Comparison of ENCODE assay signal across 12 mouse cellular contexts in the genomic region with DNA sequence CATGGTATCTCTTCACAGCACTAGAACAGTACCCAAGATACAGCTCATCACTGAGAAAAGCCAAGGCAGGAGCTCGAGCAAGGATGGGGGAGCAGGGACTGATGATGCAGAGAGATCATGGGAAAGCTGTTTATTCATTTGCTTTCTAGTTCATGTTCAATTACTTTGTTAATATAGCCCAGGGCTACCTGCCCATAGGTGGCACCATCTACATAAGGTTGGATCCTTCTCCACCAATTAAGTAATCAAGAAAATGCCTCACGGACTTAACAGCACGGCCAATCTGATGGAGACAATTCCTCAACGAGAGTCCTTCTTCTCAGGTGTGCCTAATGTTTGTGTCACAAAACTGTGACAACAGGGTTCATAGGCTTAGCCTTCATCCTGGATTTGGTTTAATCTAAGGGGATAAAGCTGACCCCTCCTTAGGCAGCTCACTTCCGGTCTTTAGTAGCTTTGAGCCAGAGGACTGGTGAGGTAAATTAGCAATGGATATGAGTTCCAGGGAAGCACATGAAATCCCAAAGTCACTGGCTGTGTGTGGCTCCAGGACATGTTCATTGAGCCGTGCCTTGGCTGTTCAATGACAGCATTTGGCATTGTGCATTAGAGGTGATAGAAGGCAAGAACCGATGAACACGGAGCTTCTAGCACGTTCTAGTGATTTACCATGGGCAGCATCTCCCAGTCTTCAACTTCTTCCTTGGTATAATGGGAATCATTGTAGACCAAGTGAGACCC. TPM values are rescaled to one million over a fixed set of nuclear protein-coding genes. Genes with fewer than 3 reads are reported as not detected.
DNase-seq lines count a peak whose midpoint lies in the region; TF ChIP-seq lines count a peak whose summit lies in the region.
"Had no signal": no experiment of that assay in that cellular context is flagged by ENCODE, and none has a peak within 500 bp of the region (broad histone marks: within the 10 kb centered on the region; RNA-seq: fewer than 3 reads in every experiment).

No protein-coding gene starts in this region.

- H3K27ac ChIP-seq in heart, adult 2 months: no peak overlapping the region
- no peak overlapping the region for H3K27ac ChIP-seq in left cerebral cortex, adult 2 months
- H3K27ac ChIP-seq: limb, embryonic 13.5 days had no signal

- H3K27me3 ChIP-seq in heart, adult 2 months (ENCODE audit: control insufficient read depth, insufficient read depth, low read length): no peaks in the 10 kb centered on the region
- H3K27me3 ChIP-seq: limb, embryonic 13.5 days had no signal

- no peak overlapping the region for H3K4me3 ChIP-seq in heart, adult 2 months
- no peak overlapping the region for H3K4me3 ChIP-seq in left cerebral cortex, adult 2 months
- H3K4me3 ChIP-seq: erythroblast, embryonic 14.5 days; limb, embryonic 13.5 days had no signal

- H3K79me2 ChIP-seq in heart, adult 2 months (replicated peaks; ENCODE audit: control insufficient read depth, insufficient read depth, low read length): no peaks in the 10 kb centered on the region

- intact Hi-C loops in heart, adult 2 months (cut with DNase I): loop anchor here (1.0 to 5.0 kb wide), 2 partner anchors 62 to 221 kb away; no protein-coding TSS in a partner anchor
- intact Hi-C loops in heart, postnatal 25 days (cut with DNase I): loop anchor here (2.0 to 5.0 kb wide), 2 partner anchors 87 to 222 kb away; no protein-coding TSS in a partner anchor
- intact Hi-C loops in left cerebral cortex, adult 2 months (cut with DNase I): no loop called here

- no peak for TF ChIP-seq EP300 in heart, adult 2 months (IDR thresholded peaks at IDR 0.05; ENCODE audit: insufficient read depth, low read depth, low read length)

- no peaks in the 10 kb centered on the region for H3K4me1 ChIP-seq in heart, adult 2 months (ENCODE audit: control insufficient read depth, insufficient read depth, low read length)
- H3K4me1 ChIP-seq: limb, embryonic 13.5 days had no signal

- no peak for DNase-seq in heart, adult 2 months
- no peak for DNase-seq in heart, postnatal 25 days (ENCODE audit: low spot score)
- DNase-seq in left cerebral cortex, adult 2 months (ENCODE audit: extremely low spot score in 1 of 2, low spot score in 2 of 2): no peak
- no peak for DNase-seq in left cerebral cortex, adult 18-20 months (ENCODE audit: low spot score in 2 of 2)
- DNase-seq in brain, adult 2 months (ENCODE audit: low read depth, low spot score): peak; percentile 37
- peak; percentile 77 to 82 for DNase-seq in kidney, postnatal 36 days
- DNase-seq in thymus, adult 18-20 months: no peak
- no peak for DNase-seq in embryo, embryonic 9.5 days (ENCODE audit: extremely low spot score)
- DNase-seq: adrenal gland, postnatal 25 days; cerebellum, adult 11 months had no signal

- H3K9ac ChIP-seq in heart, adult 2 months (ENCODE audit: low read depth, low read length): no peak overlapping the region
- H3K9ac ChIP-seq: limb, embryonic 13.5 days had no signal

- TF ChIP-seq POLR2A in heart, adult 2 months (IDR thresholded peaks at IDR 0.05; ENCODE audit: insufficient read depth, low read depth, low read length): no peak

- H3K36me3 ChIP-seq in heart, adult 2 months (ENCODE audit: control insufficient read depth, insufficient read depth, low read length): no peaks in the 10 kb centered on the region
- H3K36me3 ChIP-seq: limb, embryonic 13.5 days had no signal

- TF ChIP-seq CTCF in heart, adult 2 months (IDR thresholded peaks at IDR 0.05): peak; percentile 75
- peak; percentile 45 for TF ChIP-seq CTCF in left cerebral cortex, adult 2 months (IDR thresholded peaks at IDR 0.05)

- 70% methylated on average over 9 of the region's 9 CpGs for WGBS in heart, adult 2 months

RNA-seq across cellular contexts. Expression of a gene that starts 53.4 kb away (rescaled TPM):
- total RNA-seq in heart, adult 2 months (2021): 10 to 100 TPM; 13.2 to 16.2 TPM
- polyA plus RNA-seq in heart, adult 2 months (2012; rRNA removed): 16.7 and 20.2 TPM in 2 replicates
- total RNA-seq in heart, postnatal 25 days (2021): 10 to 100 TPM; 12.3 to 15.4 TPM
- 10 to 100 TPM; 25.9 to 27.1 TPM for total RNA-seq in left cerebral cortex, adult 2 months (2021)
- 10 to 100 TPM; 26.5 to 30.5 TPM for total RNA-seq in left cerebral cortex, adult 18-20 months (2021)

Comparison
In these comparisons a context has a peak if more than half of its experiments do, and no peak if none do; other contexts are left out.
1. DNase-seq: peak in brain, adult 2 months (single experiment) and kidney, postnatal 36 days (2 of 2); none in heart, adult 2 months (0 of 2), heart, postnatal 25 days (single experiment), left cerebral cortex, adult 2 months (0 of 2), left cerebral cortex, adult 18-20 months (0 of 2), thymus, adult 18-20 months (0 of 2) and embryo, embryonic 9.5 days (single experiment).